Mouse (Mus musculus) liver, embryonic 14.5 days (tissue): ENCODE measurements around the gene Ccdc170.

Experiments used
- CTCF ChIP-seq: IDR thresholded peaks from 2 replicates; pipeline ENCODE4 v1.5.1; 2016; ENCODE audit warnings: antibody characterized with exemption, low read depth, control low read depth
- EP300 ChIP-seq: IDR thresholded peaks from 2 replicates; pipeline ENCODE4 v1.6.1; 2016; ENCODE audit warnings: antibody characterized with exemption, low read depth

DNA sequence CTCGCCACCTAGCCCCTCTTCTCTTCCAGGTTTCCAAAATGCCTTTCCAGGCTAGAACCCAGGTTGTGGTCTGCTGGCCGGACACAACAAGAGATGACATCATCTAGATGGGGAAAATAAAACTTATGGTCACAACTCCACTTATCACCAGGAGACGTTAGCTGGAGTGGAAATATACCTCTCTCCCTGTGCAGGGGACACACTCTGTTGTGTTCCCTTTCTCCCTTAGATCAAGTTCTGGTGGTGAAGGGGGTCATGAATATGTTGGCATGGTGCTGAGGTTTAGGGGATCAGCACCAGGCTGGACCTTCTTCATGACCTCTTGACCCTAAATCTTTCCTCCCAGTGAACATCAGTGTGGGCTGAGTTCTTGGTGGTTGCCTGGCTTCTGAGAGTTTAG is 9.0 kb downstream of the Ccdc170 start:
- no peak for TF ChIP-seq CTCF
- no peak for TF ChIP-seq EP300
